Mouse (Mus musculus): ENCODE data around the gene Lemd2.
"Not testable (repeated sequence)": the region's sequence is repeated elsewhere in the genome, so short reads cannot be mapped to it uniquely, and the experiment has no call there.

Lemd2 gene

GRCm38 (mm10) chr17:27204075-27204909 is at the start of gene Lemd2:
Lemd2 (minus strand) TSS chr17:27204469.
- peak; percentile 86 for DNase-seq (ENCODE audit: low read depth, low spot score)

GRCm38 (mm10) chr17:27251150-27251549 is 46.9 kb upstream of the Lemd2 start:
- no peak for DNase-seq (ENCODE audit: low read depth, low spot score)

- DNase-seq (ENCODE audit: low read depth, low spot score), result no peak
Observed at GRCm38 (mm10) chr17:27250461-27250860, 46.2 kb upstream of the Lemd2 start.

GRCm38 (mm10) chr17:27249073-27249472 is 44.8 kb upstream of the Lemd2 start:
- DNase-seq (ENCODE audit: low read depth, low spot score), result no peak

- no peak for DNase-seq (ENCODE audit: low read depth, low spot score)
Observed at GRCm38 (mm10) chr17:27247680-27248386, 43.6 kb upstream of the Lemd2 start.

- no peak for DNase-seq (ENCODE audit: low read depth, low spot score)
Observed at GRCm38 (mm10) chr17:27245851-27246381, 41.6 kb upstream of the Lemd2 start.

- no peak for DNase-seq (ENCODE audit: low read depth, low spot score)
Observed at GRCm38 (mm10) chr17:27244912-27245311, 40.6 kb upstream of the Lemd2 start.

- no peak for DNase-seq (ENCODE audit: low read depth, low spot score)
Observed at GRCm38 (mm10) chr17:27242194-27243189, 38.2 kb upstream of the Lemd2 start.

GRCm38 (mm10) chr17:27240556-27241457 is 36.5 kb upstream of the Lemd2 start:
- DNase-seq (ENCODE audit: low read depth, low spot score), result no peak

GRCm38 (mm10) chr17:27239941-27240340 is 35.7 kb upstream of the Lemd2 start:
- DNase-seq (ENCODE audit: low read depth, low spot score), result no peak

- no peak for DNase-seq (ENCODE audit: low read depth, low spot score)
Observed at GRCm38 (mm10) chr17:27238637-27239036, 34.4 kb upstream of the Lemd2 start.

GRCm38 (mm10) chr17:27237731-27238130 is 33.5 kb upstream of the Lemd2 start:
- no peak for DNase-seq (ENCODE audit: low read depth, low spot score)

GRCm38 (mm10) chr17:27233298-27233697 is 29.0 kb upstream of the Lemd2 start:
- DNase-seq (ENCODE audit: low read depth, low spot score), result no peak

GRCm38 (mm10) chr17:27232176-27232575 is 27.9 kb upstream of the Lemd2 start:
- no peak for DNase-seq (ENCODE audit: low read depth, low spot score)

- not testable (repeated sequence) for DNase-seq (ENCODE audit: low read depth, low spot score)
Observed at GRCm38 (mm10) chr17:27231586-27231985, 27.3 kb upstream of the Lemd2 start.

- DNase-seq (ENCODE audit: low read depth, low spot score), result no peak
Observed at GRCm38 (mm10) chr17:27231146-27231503, 26.9 kb upstream of the Lemd2 start.

- no peak for DNase-seq (ENCODE audit: low read depth, low spot score)
Observed at GRCm38 (mm10) chr17:27230455-27231145, 26.3 kb upstream of the Lemd2 start.

GRCm38 (mm10) chr17:27229710-27230454 is 25.6 kb upstream of the Lemd2 start:
- DNase-seq (ENCODE audit: low read depth, low spot score), result no peak
